Mouse (Mus musculus) liver, adult 2 months (tissue): ENCODE results near the gene Hadh. TPM values are rescaled to one million over a fixed set of nuclear protein-coding genes. Genes with fewer than 3 reads are reported as not detected.

Experiments used
- DNase-seq: peaks from one replicate; pipeline ENCODE4 v3.0.0-alpha.2; 2011; ENCODE audit warnings: low read depth, low spot score; ENCODE audit errors: extremely low read depth
- H3K27ac ChIP-seq: fragments of 200-500 bp; replicated peaks from 2 replicates; pipeline ENCODE4 v1.5.1; 2012; ENCODE audit warnings: low read depth, mild to moderate bottlenecking, control low read depth, inconsistent platforms, low read length; ENCODE audit not compliant: insufficient read depth
- H3K27me3 ChIP-seq: fragments of 200-500 bp; 2 replicates; pipeline ENCODE4 v1.6.1; 2012; ENCODE audit warnings: mild to moderate bottlenecking, moderate library complexity, low read length, inconsistent platforms; ENCODE audit not compliant: control insufficient read depth, insufficient read depth
- H3K36me3 ChIP-seq: fragments of 200-500 bp; 2 replicates; pipeline ENCODE4 v1.6.1; 2012; ENCODE audit warnings: low read length, inconsistent platforms; ENCODE audit not compliant: control insufficient read depth, insufficient read depth
- H3K4me1 ChIP-seq: fragments of 200-500 bp; 2 replicates; pipeline ENCODE4 v1.6.1; 2011; ENCODE audit warnings: low read length; ENCODE audit not compliant: control insufficient read depth, insufficient read depth
- H3K4me3 ChIP-seq: fragments of 200-500 bp; 2 replicates; pipeline ENCODE4 v1.5.1; 2011; ENCODE audit warnings: low read depth, mild to moderate bottlenecking, control low read depth, low read length, moderate library complexity; ENCODE audit not compliant: insufficient read depth
- H3K79me2 ChIP-seq: fragments of 200-500 bp; 2 replicates; pipeline ENCODE4 v1.6.1; 2012; ENCODE audit warnings: inconsistent platforms, mild to moderate bottlenecking, low read length, moderate library complexity; ENCODE audit not compliant: control insufficient read depth, insufficient read depth
- H3K9ac ChIP-seq: fragments of 200-500 bp; 2 replicates; pipeline ENCODE4 v1.6.1; 2012; ENCODE audit warnings: low read depth, mild to moderate bottlenecking, control low read depth, inconsistent platforms, low read length
- CTCF ChIP-seq: fragments of 200-500 bp; IDR thresholded peaks from 2 replicates; pipeline ENCODE4 v1.5.1; 2011; ENCODE audit warnings: low read depth, low read length, control low read depth
- POLR2A ChIP-seq: fragments of 200-500 bp; IDR thresholded peaks from 2 replicates; pipeline ENCODE4 v1.6.1; 2011; ENCODE audit warnings: low read length, control low read depth; ENCODE audit not compliant: insufficient read depth; ENCODE audit errors: extremely low read depth
- WGBS: fragments of 180-500 bp; shearing (Covaris S2); methylation state at CpG from one replicate; pipeline ENCODE4 v1.1.7; 2018; 5-methylcytosine and 5-hydroxymethylcytosine counted together
- polyA plus RNA-seq: library from polyadenylated mRNA; depleted of rRNA; stranded (reverse); fragments of >200 nt; gene quantifications from 2 replicates; pipeline ENCODE4 v1.2.3, GENCODE M21; 2012
- total RNA-seq: library from RNA; depleted of rRNA; stranded (reverse); fragments of >200 nt; gene quantifications from 2 replicates; pipeline ENCODE4 v1.2.3, GENCODE M21; 2014

The Hadh gene
- total and polyA plus RNA-seq, 2 experiments, result 302 to 366 TPM

GRCm38 (mm10) chr3:131292349-131292748 lies 20.4 kb upstream of the Hadh start:
- H3K36me3 ChIP-seq, result peaks cover 18% of the 10 kb centered on the region; the same call in 1 of the 2 replicates
- H3K4me3 ChIP-seq, result no peak overlapping the region
- no peak overlapping the region for H3K27ac ChIP-seq
- no peaks in the 10 kb centered on the region for H3K27me3 ChIP-seq
- no peak for DNase-seq
- no peak for TF ChIP-seq POLR2A
- TF ChIP-seq CTCF, result no peak
- no peak overlapping the region for H3K9ac ChIP-seq
- H3K4me1 ChIP-seq, result peaks cover 3% of the 10 kb centered on the region; the same call in 1 of the 2 replicates
- H3K79me2 ChIP-seq, result no peaks in the 10 kb centered on the region
- WGBS, result 91% methylated on average over 2 of the region's 2 CpGs

- 83% methylated on average over 4 of the region's 4 CpGs for WGBS
- DNase-seq, result no peak
- TF ChIP-seq CTCF (no peak), POLR2A (no peak)
- Histone ChIP-seq H3K4me1 (peaks cover 3% of the 10 kb centered on the region; the same call in 1 of the 2 replicates), H3K79me2 (no peaks in the 10 kb centered on the region), H3K27me3 (no peaks in the 10 kb centered on the region), H3K27ac (no peak overlapping the region), H3K9ac (no peak overlapping the region), H3K36me3 (peaks cover 15% of the 10 kb centered on the region; the same call in 1 of the 2 replicates), H3K4me3 (no peak overlapping the region)
Observed at GRCm38 (mm10) chr3:131291890-131292289, 20.0 kb upstream of the Hadh start.

GRCm38 (mm10) chr3:131274151-131274550 lies 2.2 kb upstream of the Hadh start:
- peak; percentile 46 for DNase-seq
- TF ChIP-seq CTCF (no peak), POLR2A (no peak)
- peaks cover 9% of the 10 kb centered on the region for H3K4me1 ChIP-seq
- no peak overlapping the region for H3K4me3 ChIP-seq
- H3K27me3 ChIP-seq, result no peaks in the 10 kb centered on the region
- no peaks in the 10 kb centered on the region for H3K36me3 ChIP-seq
- 64% methylated on average over 4 of the region's 4 CpGs for WGBS
- H3K27ac ChIP-seq, result no peak overlapping the region
- no peak overlapping the region for H3K9ac ChIP-seq
- H3K79me2 ChIP-seq, result peaks cover 5% of the 10 kb centered on the region; the same call in 1 of the 2 replicates

GRCm38 (mm10) chr3:131272374-131273100 lies 636 bp upstream of the Hadh start:
- TF ChIP-seq CTCF (no peak), POLR2A (no peak)
- Histone ChIP-seq H3K4me3 (peak overlapping the region; percentile 88), H3K36me3 (peaks cover 3% of the 10 kb centered on the region; the same call in 1 of the 2 replicates), H3K27ac (peak overlapping the region; percentile 81), H3K9ac (peak overlapping the region; percentile 69), H3K4me1 (peaks cover 19% of the 10 kb centered on the region), H3K27me3 (no peaks in the 10 kb centered on the region), H3K79me2 (peaks cover 14% of the 10 kb centered on the region)
- DNase-seq, result peak; percentile 74
- WGBS, result 9% methylated on average over 10 of the region's 10 CpGs

GRCm38 (mm10) chr3:131271157-131271556 lies 744 bp downstream of the Hadh start:
- peak overlapping the region; percentile 78 for H3K27ac ChIP-seq
- peaks cover 29% of the 10 kb centered on the region for H3K4me1 ChIP-seq
- 0 out of 2 replicates have a peak, but pooled peaks have one; percentile 30 for TF ChIP-seq CTCF
- TF ChIP-seq POLR2A, result no peak
- peaks cover 28% of the 10 kb centered on the region for H3K79me2 ChIP-seq
- H3K36me3 ChIP-seq, result peaks cover 3% of the 10 kb centered on the region; the same call in 1 of the 2 replicates
- H3K27me3 ChIP-seq, result no peaks in the 10 kb centered on the region
- peak; percentile 94 for DNase-seq
- H3K4me3 ChIP-seq, result peak overlapping the region; percentile 88
- WGBS, result 2% methylated on average over 8 of the region's 8 CpGs
- peak overlapping the region; percentile 84; the same call in 1 of the 2 replicates for H3K9ac ChIP-seq

GRCm38 (mm10) chr3:131270381-131270780 lies 1.5 kb downstream of the Hadh start:
- H3K36me3 ChIP-seq, result peaks cover 3% of the 10 kb centered on the region; the same call in 1 of the 2 replicates
- no peaks in the 10 kb centered on the region for H3K27me3 ChIP-seq
- 27% methylated on average over 6 of the region's 6 CpGs for WGBS
- peak overlapping the region; percentile 71; the same call in 1 of the 2 replicates for H3K27ac ChIP-seq
- TF ChIP-seq CTCF, result no peak
- TF ChIP-seq POLR2A, result no peak
- peaks cover 31% of the 10 kb centered on the region for H3K79me2 ChIP-seq
- DNase-seq, result peak; percentile 50
- H3K4me1 ChIP-seq, result peaks cover 33% of the 10 kb centered on the region
- H3K4me3 ChIP-seq, result peak overlapping the region; percentile 88
- H3K9ac ChIP-seq, result 0 out of 2 replicates have a peak overlapping the region, but pooled peaks have one; percentile 39
